Mouse (Mus musculus) embryonic facial prominence, embryonic 11.5 days (tissue): ENCODE measurements around the gene Gm15448. TPM values are rescaled to one million over a fixed set of nuclear protein-coding genes. Genes with fewer than 3 reads are reported as not detected.
"Not testable (repeated sequence)": the region's sequence is repeated elsewhere in the genome, so short reads cannot be mapped to it uniquely, and the experiment has no call there.

Experiments
- ATAC-seq: fragments of 200-750 bp; cut with Nextera tagmentation; replicated peaks from 2 replicates; pipeline ENCODE4 v1.8.0; 2017; ENCODE audit warnings: low read depth; ENCODE audit not compliant: insufficient number of reproducible peaks, low FRiP score, low TSS enrichment
- DNase-seq: peaks from one replicate; pipeline ENCODE4 v3.0.0-alpha.2; 2015; ENCODE audit warnings: low spot score
- H3K27ac ChIP-seq: fragments of 300-500 bp; sonication (generic); replicated peaks from 2 replicates; pipeline ENCODE4 v1.5.1; 2014; ENCODE audit warnings: mild to moderate bottlenecking, low read depth, low read length, control low read depth
- H3K27me3 ChIP-seq: fragments of 300-500 bp; sonication (generic); 2 replicates; pipeline ENCODE4 v1.6.1; 2014; ENCODE audit warnings: mild to moderate bottlenecking, low read length, moderate library complexity, mixed read lengths; ENCODE audit not compliant: control insufficient read depth, insufficient read depth
- H3K36me3 ChIP-seq: fragments of 300-500 bp; sonication (generic); replicated peaks from 2 replicates; pipeline ENCODE4 v1.6.1; 2014; ENCODE audit warnings: low read depth, mild to moderate bottlenecking, low read length, moderate library complexity, mixed read lengths; ENCODE audit not compliant: control insufficient read depth, insufficient read depth
- H3K4me1 ChIP-seq: fragments of 300-500 bp; sonication (generic); 2 replicates; pipeline ENCODE4 v1.6.1; 2014; ENCODE audit warnings: low read length, mixed read lengths; ENCODE audit not compliant: control insufficient read depth, insufficient read depth
- H3K4me2 ChIP-seq: fragments of 300-500 bp; sonication (generic); 2 replicates; pipeline ENCODE4 v1.6.1; 2014; ENCODE audit warnings: low read depth, mild to moderate bottlenecking, control low read depth, low read length, moderate library complexity
- H3K4me3 ChIP-seq: fragments of 300-500 bp; sonication (generic); 2 replicates; pipeline ENCODE4 v1.5.1; 2014; ENCODE audit warnings: low read depth, low read length, control low read depth
- H3K9ac ChIP-seq: fragments of 300-500 bp; sonication (generic); replicated peaks from 2 replicates; pipeline ENCODE4 v1.6.1; 2014; ENCODE audit warnings: mild to moderate bottlenecking, control low read depth, low read length
- H3K9me3 ChIP-seq: fragments of 300-500 bp; sonication (generic); replicated peaks from 2 replicates; pipeline ENCODE4 v1.6.1; 2016; ENCODE audit warnings: mild to moderate bottlenecking, low read length, inconsistent platforms, mixed read lengths; ENCODE audit not compliant: control insufficient read depth
- polyA plus RNA-seq: library from polyadenylated mRNA; unstranded; fragments of >200 nt; fragmentation: Nextera tagmentation; extraction: Ambion mirVana; gene quantifications from 2 replicates; pipeline ENCODE4 v1.2.1, GENCODE M21; 2014

Gm15448 gene
- polyA plus RNA-seq, 1 experiment from 2014 or later, result not detected

DNA sequence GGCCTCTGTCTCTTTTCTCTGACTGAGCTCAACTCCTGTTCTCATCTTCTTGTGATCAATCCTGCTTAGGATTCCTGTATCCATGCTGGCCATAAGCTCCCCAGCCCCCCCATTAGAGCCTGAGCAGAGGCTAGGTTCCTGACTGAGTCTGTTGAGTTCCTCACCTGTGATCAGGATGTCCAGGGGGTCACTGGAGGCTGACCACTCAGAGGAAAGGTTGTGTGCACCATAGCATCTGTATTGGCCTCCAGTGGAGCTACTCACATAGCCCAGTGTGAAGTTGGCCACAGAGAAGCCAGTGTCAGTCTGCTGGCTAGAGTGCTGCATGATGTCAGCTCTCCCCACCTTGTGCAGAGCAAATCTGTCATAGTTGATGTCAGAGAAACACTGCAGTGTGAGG, 29.2 kb downstream of the Gm15448 start:
- not testable (repeated sequence) for DNase-seq, H3K9ac ChIP-seq, H3K27ac ChIP-seq, H3K9me3 ChIP-seq, H3K4me3 ChIP-seq, H3K27me3 ChIP-seq, ATAC-seq, H3K4me2 ChIP-seq, H3K4me1 ChIP-seq, H3K36me3 ChIP-seq

Other genes with a start within 250 kb of the Gm15448 start
- gene Oscar, start 209.5 kb downstream of the Gm15448 start, polyA plus RNA-seq, result 0.11 and 0.20 TPM in 2 replicates
- 296 and 350 TPM in 2 replicates for gene Ndufa3, start 208.3 kb downstream of the Gm15448 start, polyA plus RNA-seq
- 29.0 and 30.7 TPM in 2 replicates for gene Tfpt, start 195.8 kb downstream of the Gm15448 start, polyA plus RNA-seq
- 142 and 151 TPM in 2 replicates for gene Prpf31, start 195.7 kb downstream of the Gm15448 start, polyA plus RNA-seq
- gene Cnot3, start 180.4 kb downstream of the Gm15448 start, polyA plus RNA-seq, result 57.4 and 63.9 TPM in 2 replicates
- gene Leng1, start 159.8 kb downstream of the Gm15448 start, polyA plus RNA-seq, result 15.3 and 16.5 TPM in 2 replicates
- gene Tmc4, start 148.1 kb downstream of the Gm15448 start, polyA plus RNA-seq, result 3.9 and 4.3 TPM in 2 replicates
- 257 and 283 TPM in 2 replicates for gene Tsen34, start 132.8 kb downstream of the Gm15448 start, polyA plus RNA-seq
- gene Mboat7, start 132.2 kb downstream of the Gm15448 start, polyA plus RNA-seq, result 27.6 and 28.4 TPM in 2 replicates
- 1,406 and 1,416 TPM in 2 replicates for gene Rps9, start 121.7 kb downstream of the Gm15448 start, polyA plus RNA-seq
- 0.10 and 0.17 TPM in 2 replicates for gene Pirb, start 105.3 kb downstream of the Gm15448 start, polyA plus RNA-seq
- 0.13 TPM in 1 of 2 replicates, not detected in the other for gene Pira2, start 19.4 kb upstream of the Gm15448 start, polyA plus RNA-seq
- gene Gm14548, start 72.4 kb upstream of the Gm15448 start, polyA plus RNA-seq, result 0.11 TPM in 1 of 2 replicates, not detected in the other
- 0.11 TPM in 1 of 2 replicates, not detected in the other for gene Lilra6, start 89.8 kb upstream of the Gm15448 start, polyA plus RNA-seq
- 1.0 and 1.5 TPM in 2 replicates for gene Lair1, start 237.5 kb upstream of the Gm15448 start, polyA plus RNA-seq